Mouse (Mus musculus) E14TG2a.4 (cell line): ENCODE data around the gene Gm32742.
"Not testable (repeated sequence)": the region's sequence is repeated elsewhere in the genome, so short reads cannot be mapped to it uniquely, and the experiment has no call there.

Experiments used
- H3K27me3 ChIP-seq: 2 replicates; pipeline ENCODE4 v1.6.1; 2014; ENCODE audit warnings: low read length, control low read depth; ENCODE audit not compliant: insufficient read depth
- H3K36me3 ChIP-seq: 2 replicates; pipeline ENCODE4 v1.6.1; 2014; ENCODE audit warnings: low read length, control low read depth; ENCODE audit not compliant: insufficient read depth
- H3K4me1 ChIP-seq: replicated peaks from 2 replicates; pipeline ENCODE4 v1.6.1; 2014; ENCODE audit warnings: low read depth, low read length, control low read depth
- H3K4me3 ChIP-seq: replicated peaks from 2 replicates; pipeline ENCODE4 v1.5.1; 2014; ENCODE audit warnings: mild to moderate bottlenecking, low read length
- H3K9me3 ChIP-seq: 2 replicates; pipeline ENCODE4 v1.6.1; 2014; ENCODE audit warnings: low read length, control low read depth
- CTCF ChIP-seq: conservative IDR thresholded peaks from 2 replicates; pipeline ENCODE4 v1.5.1; 2014; ENCODE audit warnings: low read length
- NANOG ChIP-seq: IDR thresholded peaks from 2 replicates; pipeline ENCODE4 v1.6.1; 2014; ENCODE audit warnings: borderline replicate concordance, low read length, mixed read lengths
- POU5F1 ChIP-seq: IDR thresholded peaks from 2 replicates; pipeline ENCODE4 v1.6.1; 2014; ENCODE audit warnings: low read length, borderline replicate concordance

Gm32742 gene

DNA sequence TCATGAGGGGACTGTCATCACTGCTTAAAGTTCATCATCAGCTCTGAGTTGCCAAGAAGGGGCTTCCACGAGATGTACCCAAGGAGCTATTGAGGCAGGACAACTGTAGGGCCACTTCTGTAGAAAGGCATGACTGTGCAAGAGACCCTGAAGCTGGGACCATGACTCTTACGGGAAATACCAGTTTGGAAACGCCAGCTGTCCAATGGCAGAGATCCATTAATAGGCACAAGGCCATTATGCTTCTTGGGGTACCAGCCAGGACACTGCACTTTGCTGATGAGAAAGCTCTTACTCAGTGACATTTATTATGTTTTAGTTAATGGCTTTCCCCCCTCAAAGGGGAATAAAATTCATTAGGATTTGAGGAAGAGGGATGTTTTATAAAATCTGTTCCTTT, 24.6 kb downstream of the Gm32742 start:
- no peaks in the 10 kb centered on the region for H3K9me3 ChIP-seq
- no peaks in the 10 kb centered on the region for H3K36me3 ChIP-seq
- H3K27me3 ChIP-seq = no peaks in the 10 kb centered on the region
- no peak overlapping the region for H3K4me3 ChIP-seq
- TF ChIP-seq POU5F1 (no peak), CTCF (no peak), NANOG (no peak)
- H3K4me1 ChIP-seq = no peaks in the 10 kb centered on the region

DNA sequence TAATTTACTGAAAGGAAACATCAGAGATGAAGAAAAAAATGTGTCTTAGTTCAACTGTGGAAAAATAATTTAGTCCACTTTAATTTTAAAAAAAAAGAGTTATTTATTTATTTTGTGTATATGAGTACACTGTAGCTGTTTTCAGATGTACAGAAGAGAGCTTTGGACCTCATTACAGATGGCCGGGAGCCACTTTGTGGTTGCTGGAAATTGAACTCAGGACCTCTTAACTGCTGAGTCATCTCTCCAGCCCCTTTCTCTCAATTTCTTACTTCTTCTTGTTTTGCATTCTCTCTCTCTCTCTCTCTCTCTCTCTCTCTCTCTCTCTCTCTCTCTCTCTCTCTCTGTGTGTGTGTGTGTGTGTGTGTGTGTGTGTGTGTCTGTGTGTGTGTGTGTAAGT, 25.9 kb downstream of the Gm32742 start:
- not testable (repeated sequence) for H3K9me3 ChIP-seq, H3K36me3 ChIP-seq, H3K27me3 ChIP-seq, H3K4me1 ChIP-seq, H3K4me3 ChIP-seq

DNA sequence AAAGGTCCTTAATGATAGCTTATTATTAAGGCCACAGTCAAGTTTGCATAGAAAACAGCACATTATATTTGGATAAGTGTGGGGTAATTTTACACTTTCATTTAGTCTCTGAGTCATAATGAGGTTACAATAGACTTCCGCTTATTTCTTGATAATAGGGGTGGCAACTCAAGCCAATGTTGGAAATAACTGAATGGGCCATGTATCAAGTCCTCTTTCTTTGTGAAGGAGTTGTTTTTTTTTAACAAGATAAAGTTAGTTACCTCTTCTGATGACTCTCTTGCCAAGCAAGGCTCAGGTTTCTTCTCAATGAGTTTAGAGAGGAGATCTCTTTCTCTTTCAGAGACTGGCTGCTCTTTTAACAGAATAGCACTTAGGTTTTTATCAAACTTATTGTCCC, 27.0 kb downstream of the Gm32742 start:
- no peaks in the 10 kb centered on the region for H3K9me3 ChIP-seq
- no peak overlapping the region for H3K4me3 ChIP-seq
- no peaks in the 10 kb centered on the region for H3K27me3 ChIP-seq
- no peaks in the 10 kb centered on the region for H3K36me3 ChIP-seq
- H3K4me1 ChIP-seq = no peaks in the 10 kb centered on the region
- TF ChIP-seq CTCF (no peak), POU5F1 (no peak), NANOG (no peak)

GRCm38 (mm10) chr9:51137836-51138235, 27.5 kb downstream of the Gm32742 start:
- no peaks in the 10 kb centered on the region for H3K4me1 ChIP-seq
- TF ChIP-seq POU5F1 (no peak), CTCF (no peak), NANOG (no peak)
- no peaks in the 10 kb centered on the region for H3K27me3 ChIP-seq
- no peaks in the 10 kb centered on the region for H3K9me3 ChIP-seq
- no peaks in the 10 kb centered on the region for H3K36me3 ChIP-seq
- no peak overlapping the region for H3K4me3 ChIP-seq

DNA sequence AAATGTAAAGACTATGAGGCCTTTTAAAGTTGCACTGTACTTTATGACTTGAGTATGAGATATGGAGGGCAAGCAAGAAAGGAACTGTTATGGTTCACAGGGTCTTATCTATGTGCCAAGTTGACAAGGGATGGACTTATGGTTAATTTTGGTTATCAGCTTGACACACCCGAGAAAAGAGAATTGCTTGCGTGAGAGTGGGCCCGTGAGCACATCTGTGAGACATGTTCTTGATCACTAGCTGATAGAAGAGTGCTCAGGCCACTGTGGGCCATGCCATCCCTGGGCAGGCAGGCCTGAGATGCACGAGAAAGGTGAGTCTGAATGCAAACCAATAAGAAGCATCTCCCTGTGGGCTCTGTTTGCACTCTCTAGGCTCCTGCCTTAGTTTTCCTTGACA, 27.9 kb downstream of the Gm32742 start:
- no peaks in the 10 kb centered on the region for H3K9me3 ChIP-seq
- TF ChIP-seq POU5F1 (no peak), CTCF (no peak), NANOG (no peak)
- H3K36me3 ChIP-seq = no peaks in the 10 kb centered on the region
- H3K4me3 ChIP-seq = no peak overlapping the region
- H3K27me3 ChIP-seq = no peaks in the 10 kb centered on the region
- no peaks in the 10 kb centered on the region for H3K4me1 ChIP-seq

DNA sequence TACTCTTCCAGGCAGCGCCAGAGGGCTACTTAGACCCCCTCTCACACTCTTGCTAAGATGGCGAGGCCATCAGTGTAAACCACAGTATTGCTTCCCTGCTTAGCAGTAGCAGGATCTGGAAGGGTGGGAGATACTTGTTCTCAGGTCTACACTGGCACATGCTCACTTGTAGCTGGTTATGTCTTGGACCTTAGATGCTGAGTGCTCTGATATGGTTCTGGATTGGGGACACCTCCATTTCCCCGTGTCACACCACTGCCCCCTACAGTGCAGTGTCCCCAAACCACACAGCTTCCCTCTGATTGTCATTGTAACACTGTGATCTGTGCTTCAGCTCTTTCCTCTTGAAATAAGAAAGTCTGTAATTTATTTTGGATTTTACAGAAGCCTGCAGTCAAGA, 28.3 kb downstream of the Gm32742 start:
- Histone ChIP-seq H3K4me1 (no peaks in the 10 kb centered on the region), H3K9me3 (no peaks in the 10 kb centered on the region), H3K4me3 (no peak overlapping the region), H3K27me3 (no peaks in the 10 kb centered on the region), H3K36me3 (no peaks in the 10 kb centered on the region)
- no peak for TF ChIP-seq NANOG
- no peak; the same call in none of the 2 replicates for TF ChIP-seq CTCF
- no peak for TF ChIP-seq POU5F1

DNA sequence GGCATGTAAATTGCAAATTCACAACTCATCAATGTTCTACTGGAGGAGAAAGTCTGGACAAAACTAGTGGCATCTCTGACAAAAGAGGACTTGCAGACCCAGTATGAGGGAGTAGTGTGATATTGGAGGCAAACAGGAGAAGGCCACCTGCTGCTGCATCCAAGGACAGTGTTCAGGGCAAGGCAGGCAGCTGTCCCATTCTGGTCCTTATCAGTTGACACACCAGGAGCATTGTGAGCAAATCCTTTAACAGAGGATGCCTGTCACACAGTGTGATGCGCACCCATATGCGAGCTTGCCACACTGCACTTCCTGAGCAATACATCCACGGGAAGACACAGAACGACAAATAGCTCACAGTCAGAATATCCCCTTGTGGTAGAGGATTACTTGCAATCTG, 50.5 kb downstream of the Gm32742 start:
- Histone ChIP-seq H3K27me3 (no peaks in the 10 kb centered on the region; the same call in 1 of the 2 replicates), H3K36me3 (no peaks in the 10 kb centered on the region), H3K9me3 (no peaks in the 10 kb centered on the region), H3K4me1 (no peaks in the 10 kb centered on the region), H3K4me3 (no peak overlapping the region)
- TF ChIP-seq CTCF (no peak), POU5F1 (no peak), NANOG (no peak)

DNA sequence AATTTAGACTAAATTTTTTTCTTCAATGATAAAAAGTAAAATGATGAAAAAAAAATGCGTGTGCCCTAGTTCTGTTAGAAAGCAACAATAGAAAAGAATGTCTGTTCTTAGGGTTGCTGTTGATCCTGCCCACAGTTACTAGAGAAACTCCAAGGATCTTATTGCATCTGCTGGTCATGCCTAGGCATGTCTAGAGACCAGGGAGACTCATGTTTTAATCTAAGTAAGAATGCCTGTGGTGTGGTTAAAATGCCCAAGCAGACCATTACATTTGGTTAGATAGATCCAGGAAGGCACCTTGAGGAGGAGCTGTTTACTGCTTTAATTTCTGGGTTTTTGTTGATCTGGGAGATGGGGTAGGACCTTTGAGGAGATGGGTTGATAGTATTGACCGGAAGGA, 59.6 kb downstream of the Gm32742 start:
- no peak for TF ChIP-seq CTCF
- TF ChIP-seq NANOG = no peak
- TF ChIP-seq POU5F1 = no peak
- peaks cover 41% of the 10 kb centered on the region for H3K27me3 ChIP-seq
- no peaks in the 10 kb centered on the region for H3K36me3 ChIP-seq
- H3K9me3 ChIP-seq = no peaks in the 10 kb centered on the region; the same call in 1 of the 2 replicates
- peaks cover 18% of the 10 kb centered on the region for H3K4me1 ChIP-seq
- H3K4me3 ChIP-seq = no peak overlapping the region

DNA sequence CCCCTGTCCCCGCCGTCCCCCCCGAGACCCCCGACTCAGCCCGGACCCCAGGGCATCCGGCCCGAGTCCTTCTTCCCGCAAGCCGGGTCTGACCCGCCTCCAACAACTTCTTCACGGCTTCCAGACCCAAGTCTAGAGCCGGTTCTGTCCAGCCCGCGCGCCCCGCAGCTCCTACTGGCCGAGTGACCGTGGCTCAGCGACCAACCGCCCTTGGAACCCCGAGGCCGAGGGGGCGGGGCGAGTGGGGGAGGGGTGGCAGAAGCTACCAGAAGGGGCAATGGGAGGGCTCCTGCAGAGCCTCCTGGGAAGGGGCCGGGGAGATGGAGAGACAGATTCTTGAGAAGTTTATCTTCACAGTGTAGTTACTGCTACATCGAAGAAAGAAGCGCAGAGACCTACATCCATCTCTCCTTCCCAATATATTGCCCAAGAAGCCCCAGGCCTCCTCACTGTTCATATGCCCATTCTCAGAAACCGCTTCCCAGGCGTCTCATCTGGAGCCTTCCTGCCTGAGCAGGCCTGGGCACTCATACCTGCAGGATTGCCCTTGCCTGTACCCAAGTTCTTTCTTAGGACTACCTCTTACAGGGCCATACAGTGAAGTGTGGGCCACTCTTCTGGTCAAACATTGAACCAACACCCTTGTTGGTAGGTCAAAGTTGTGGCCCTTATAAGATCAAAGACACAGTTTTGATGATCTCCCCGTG, 61.4 kb downstream of the Gm32742 start:
- Histone ChIP-seq H3K4me3 (peak overlapping the region; percentile 72), H3K27me3 (peaks cover 45% of the 10 kb centered on the region), H3K4me1 (peaks cover 18% of the 10 kb centered on the region), H3K9me3 (no peaks in the 10 kb centered on the region; the same call in 1 of the 2 replicates), H3K36me3 (no peaks in the 10 kb centered on the region)
- TF ChIP-seq CTCF = no peak
- no peak for TF ChIP-seq POU5F1
- no peak for TF ChIP-seq NANOG
